Mouse (Mus musculus): ENCODE results near the gene Rdh16f1. TPM values are rescaled to one million over a fixed set of nuclear protein-coding genes. Genes with fewer than 3 reads are reported as not detected.

The Rdh16f1 gene
- polyA plus RNA-seq, 1 experiment from 2014 or later, result 2.6 TPM

Other genes starting within 250 kb of the Rdh16f1 start
- 328 and 370 TPM in 2 replicates for gene Ndufa4l2, start 244.8 kb upstream of the Rdh16f1 start, polyA plus RNA-seq (2015; fragmentation: Nextera tagmentation; extraction: Ambion mirVana)
- 112 and 122 TPM in 2 replicates for gene Shmt2, start 237.3 kb upstream of the Rdh16f1 start, polyA plus RNA-seq (2015; fragmentation: Nextera tagmentation; extraction: Ambion mirVana)
- 21.7 and 25.1 TPM in 2 replicates for gene Nxph4, start 225.2 kb upstream of the Rdh16f1 start, polyA plus RNA-seq (2015; fragmentation: Nextera tagmentation; extraction: Ambion mirVana)
- 146 and 148 TPM in 2 replicates for gene Lrp1, start 138.6 kb upstream of the Rdh16f1 start, polyA plus RNA-seq (2015; fragmentation: Nextera tagmentation; extraction: Ambion mirVana)
- gene Stat6, start 116.8 kb upstream of the Rdh16f1 start, polyA plus RNA-seq (2015; fragmentation: Nextera tagmentation; extraction: Ambion mirVana), result 36.7 and 38.9 TPM in 2 replicates
- 8.3 and 8.5 TPM in 2 replicates for gene Nemp1, start 92.9 kb upstream of the Rdh16f1 start, polyA plus RNA-seq (2015; fragmentation: Nextera tagmentation; extraction: Ambion mirVana)
- gene Nab2, start 91.2 kb upstream of the Rdh16f1 start, polyA plus RNA-seq (2015; fragmentation: Nextera tagmentation; extraction: Ambion mirVana), result 23.7 and 24.4 TPM in 2 replicates
- 0.24 and 0.37 TPM in 2 replicates for gene Myo1a, start 54.6 kb upstream of the Rdh16f1 start, polyA plus RNA-seq (2015; fragmentation: Nextera tagmentation; extraction: Ambion mirVana)
- gene Tac2, start 35.3 kb upstream of the Rdh16f1 start, polyA plus RNA-seq (2015; fragmentation: Nextera tagmentation; extraction: Ambion mirVana), result 0.31 and 0.53 TPM in 2 replicates
- gene Zbtb39, start 20.2 kb upstream of the Rdh16f1 start, polyA plus RNA-seq (2015; fragmentation: Nextera tagmentation; extraction: Ambion mirVana), result 2.4 and 2.8 TPM in 2 replicates
- 1.4 and 1.6 TPM in 2 replicates for gene Gpr182, start 8.1 kb upstream of the Rdh16f1 start, polyA plus RNA-seq (2015; fragmentation: Nextera tagmentation; extraction: Ambion mirVana)
- 0.64 and 0.71 TPM in 2 replicates for gene Rdh1, start 66 bp upstream of the Rdh16f1 start, polyA plus RNA-seq (2015; fragmentation: Nextera tagmentation; extraction: Ambion mirVana)
- gene Rdh9, start 16.6 kb downstream of the Rdh16f1 start, polyA plus RNA-seq (2015; fragmentation: Nextera tagmentation; extraction: Ambion mirVana), result not detected in 2 replicates
- gene Rdh16, start 41.4 kb downstream of the Rdh16f1 start, polyA plus RNA-seq (2015; fragmentation: Nextera tagmentation; extraction: Ambion mirVana), result 0.04 TPM in 1 of 2 replicates, not detected in the other
- gene Rdh19, start 90.1 kb downstream of the Rdh16f1 start, polyA plus RNA-seq (2015; fragmentation: Nextera tagmentation; extraction: Ambion mirVana), result not detected in 2 replicates
- gene Rdh16f2, start 106.7 kb downstream of the Rdh16f1 start, polyA plus RNA-seq (2015; fragmentation: Nextera tagmentation; extraction: Ambion mirVana), result not detected in 2 replicates
- not detected in 2 replicates for gene Rdh7, start 129.0 kb downstream of the Rdh16f1 start, polyA plus RNA-seq (2015; fragmentation: Nextera tagmentation; extraction: Ambion mirVana)
- gene Sdr9c7, start 138.7 kb downstream of the Rdh16f1 start, polyA plus RNA-seq (2015; fragmentation: Nextera tagmentation; extraction: Ambion mirVana), result 16.4 and 16.8 TPM in 2 replicates
- not detected in 2 replicates for gene Hsd17b6, start 247.8 kb downstream of the Rdh16f1 start, polyA plus RNA-seq (2015; fragmentation: Nextera tagmentation; extraction: Ambion mirVana)

Data from limb, embryonic 15.5 days (tissue).